Mouse (Mus musculus): ENCODE data around the gene Ebf1.

The Ebf1 gene

DNA sequence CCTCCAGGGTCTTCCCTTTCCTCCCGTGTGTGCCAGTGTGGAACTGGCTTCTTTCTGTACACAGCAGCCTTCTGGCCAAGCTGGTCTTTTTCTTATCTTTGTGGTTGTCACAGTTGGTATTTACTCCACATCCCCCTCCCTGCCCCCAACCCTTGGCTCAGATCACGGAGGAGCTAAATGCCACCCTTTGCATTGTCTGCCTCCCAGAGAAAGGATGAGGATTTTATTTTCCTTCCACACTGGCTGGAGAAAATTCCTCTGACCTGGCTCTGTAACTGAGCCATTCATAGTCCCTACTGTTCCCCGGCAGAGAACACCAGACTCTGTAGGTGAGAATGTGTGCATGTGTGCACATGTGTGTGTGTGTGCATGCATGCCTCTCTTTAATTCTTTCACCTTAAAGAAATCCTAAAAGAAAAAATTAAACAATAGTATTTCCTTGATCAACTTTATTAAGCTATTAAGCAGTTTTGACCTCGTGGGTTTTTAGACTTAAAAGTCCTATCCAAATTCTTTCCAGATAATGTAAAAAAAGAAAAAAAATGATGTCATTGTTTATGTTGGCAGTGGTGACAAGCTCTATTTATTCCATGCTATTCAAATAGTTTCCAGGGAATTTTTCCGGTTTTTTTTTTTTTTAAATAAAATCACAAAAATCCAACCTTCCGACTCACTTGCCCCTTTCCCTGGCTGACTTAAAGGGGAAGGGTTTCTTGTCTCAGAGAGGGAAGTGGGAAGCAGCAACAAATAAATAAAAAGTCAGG lies 123.3 kb downstream of the Ebf1 start:
- DNase-seq (ENCODE audit: low spot score in 2 of 2) = no peak

- no peak for DNase-seq (ENCODE audit: low spot score in 2 of 2)
These were observed 124.0 kb downstream of the Ebf1 start for GRCm38 (mm10) chr11:44741042-44741491.

GRCm38 (mm10) chr11:44744446-44744845 lies 127.3 kb downstream of the Ebf1 start:
- no peak for DNase-seq (ENCODE audit: low spot score in 2 of 2)

DNA sequence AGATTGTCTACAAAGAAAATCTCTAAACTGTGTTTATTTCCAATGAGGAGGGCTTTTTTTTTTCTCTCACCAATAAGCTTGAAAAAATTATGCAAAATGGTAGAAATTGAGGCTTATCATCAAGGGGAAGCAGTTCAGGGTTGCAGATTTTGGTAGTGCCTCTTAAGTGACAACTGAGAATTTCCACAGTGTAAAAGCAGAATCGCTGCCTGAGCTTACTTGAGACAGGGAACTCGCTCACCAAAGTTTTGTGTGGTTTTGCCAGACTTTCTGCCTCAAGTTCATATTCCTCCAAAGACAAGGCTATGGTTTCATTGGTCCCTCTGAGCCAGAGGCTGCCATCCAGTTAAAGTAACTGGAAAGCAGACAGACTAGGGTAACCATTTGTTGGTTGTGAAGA lies 128.8 kb downstream of the Ebf1 start:
- no peak for DNase-seq (ENCODE audit: low spot score in 2 of 2)

DNA sequence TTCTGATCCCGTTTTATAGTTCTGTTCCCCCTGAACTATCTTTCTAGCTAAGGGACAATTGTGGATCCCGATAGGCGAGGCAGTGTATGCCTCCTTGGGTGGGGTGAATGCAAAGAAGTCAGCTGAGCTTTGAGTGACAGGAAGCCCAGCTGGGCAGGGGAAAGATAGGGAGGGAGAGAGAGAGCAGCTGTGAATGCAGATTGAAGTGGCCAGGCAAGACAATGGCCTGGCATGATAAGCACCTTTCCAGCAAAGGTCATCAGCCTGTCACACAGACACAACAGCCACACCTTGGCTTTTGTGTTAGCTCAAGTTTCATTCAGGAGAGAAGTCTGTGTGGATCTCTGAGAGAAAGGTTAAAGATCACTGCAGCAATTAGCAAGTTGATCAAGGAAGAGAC lies 129.6 kb downstream of the Ebf1 start:
- DNase-seq (ENCODE audit: low spot score in 2 of 2) = no peak

- no peak for DNase-seq (ENCODE audit: low spot score in 2 of 2)
These were observed 132.2 kb downstream of the Ebf1 start for GRCm38 (mm10) chr11:44749309-44749708.

- DNase-seq (ENCODE audit: low spot score in 2 of 2) = no peak
These were observed 137.2 kb downstream of the Ebf1 start for GRCm38 (mm10) chr11:44754336-44754735.

DNA sequence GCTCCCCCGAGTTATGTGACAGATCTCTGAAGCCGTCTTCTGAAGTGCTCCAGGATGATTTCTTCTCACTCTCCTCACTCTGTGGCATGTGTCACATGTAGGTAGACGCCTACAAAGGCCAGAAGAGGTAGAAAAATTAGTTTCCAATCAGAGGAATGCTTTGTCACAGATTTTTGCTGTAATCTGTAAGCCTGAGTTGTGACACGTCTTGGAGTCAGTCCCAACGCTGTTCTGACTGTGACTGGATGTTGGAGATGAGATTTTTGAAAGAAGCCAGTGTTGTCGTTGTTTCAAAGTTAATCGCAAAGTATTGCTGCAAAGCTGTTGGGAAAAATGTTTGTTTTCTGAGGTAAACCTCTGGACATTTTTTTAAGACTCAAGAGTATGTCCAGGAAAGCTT lies 139.2 kb downstream of the Ebf1 start:
- no peak for DNase-seq (ENCODE audit: low spot score in 2 of 2)

GRCm38 (mm10) chr11:44758857-44759256 lies 141.7 kb downstream of the Ebf1 start:
- no peak for DNase-seq (ENCODE audit: low spot score in 2 of 2)

DNA sequence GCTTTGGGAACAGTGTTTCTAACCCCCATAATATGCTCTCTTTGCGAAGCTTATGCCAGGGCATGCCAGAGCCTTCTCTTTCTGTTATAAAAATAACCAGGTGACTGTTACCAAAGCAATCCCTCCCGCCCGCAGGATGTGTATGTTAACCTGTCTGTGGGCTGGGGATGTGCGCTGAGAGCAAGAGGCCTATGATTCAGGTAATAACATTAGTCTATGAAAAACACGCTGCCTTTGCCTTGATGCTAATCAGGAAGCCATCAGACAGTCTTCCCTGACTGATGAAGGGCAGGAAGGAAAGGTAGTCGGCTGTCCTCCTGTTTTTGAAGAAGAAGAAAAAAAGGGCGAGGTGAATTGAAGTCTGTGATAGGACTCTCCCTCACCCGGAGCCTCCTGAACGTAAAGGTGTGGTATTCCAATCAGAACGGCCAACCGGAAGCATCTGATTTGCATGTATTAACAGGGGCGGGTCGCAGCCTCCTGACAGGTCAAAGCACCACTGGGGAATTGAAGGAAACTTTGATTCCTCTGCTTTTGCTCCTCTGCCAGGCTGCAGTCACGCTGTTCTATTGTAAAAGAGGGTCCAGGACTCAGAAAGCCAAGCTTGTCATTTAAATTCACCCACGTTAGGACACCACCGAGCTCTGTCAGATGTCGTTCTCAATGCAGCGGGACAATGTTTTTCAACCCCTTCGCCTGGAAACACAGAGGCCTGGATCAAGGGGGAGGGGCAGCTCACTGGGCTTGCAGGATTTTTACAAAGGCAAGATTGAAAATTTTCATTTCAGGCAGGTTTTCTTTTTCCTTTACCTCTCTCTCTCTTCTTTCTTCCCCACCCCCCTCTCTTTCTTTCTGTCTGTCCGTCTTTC lies 144.2 kb downstream of the Ebf1 start:
- DNase-seq (ENCODE audit: low spot score in 2 of 2) = no peak

- DNase-seq (ENCODE audit: low spot score in 2 of 2) = no peak
These were observed 147.1 kb downstream of the Ebf1 start for GRCm38 (mm10) chr11:44763992-44764835.

DNA sequence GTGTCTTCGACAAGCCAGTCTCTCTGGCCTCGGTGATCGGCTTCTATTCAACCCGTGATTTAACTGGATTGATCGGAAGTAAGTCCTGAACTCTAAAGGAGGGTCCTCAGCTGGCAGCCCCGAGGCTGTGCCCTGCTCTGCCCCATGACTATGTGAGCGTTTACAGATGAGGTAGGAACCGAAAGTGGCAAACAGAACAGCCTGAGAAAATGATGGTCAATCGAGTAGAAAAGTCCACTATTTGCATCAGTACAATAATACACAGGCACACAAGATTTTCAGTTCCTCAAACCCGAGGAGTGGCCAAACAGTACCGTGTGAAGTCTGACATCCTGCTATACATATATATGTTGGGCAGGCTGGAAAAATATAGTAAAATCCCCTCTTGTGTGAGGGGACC lies 147.9 kb downstream of the Ebf1 start:
- no peak for DNase-seq (ENCODE audit: low spot score in 2 of 2)

DNA sequence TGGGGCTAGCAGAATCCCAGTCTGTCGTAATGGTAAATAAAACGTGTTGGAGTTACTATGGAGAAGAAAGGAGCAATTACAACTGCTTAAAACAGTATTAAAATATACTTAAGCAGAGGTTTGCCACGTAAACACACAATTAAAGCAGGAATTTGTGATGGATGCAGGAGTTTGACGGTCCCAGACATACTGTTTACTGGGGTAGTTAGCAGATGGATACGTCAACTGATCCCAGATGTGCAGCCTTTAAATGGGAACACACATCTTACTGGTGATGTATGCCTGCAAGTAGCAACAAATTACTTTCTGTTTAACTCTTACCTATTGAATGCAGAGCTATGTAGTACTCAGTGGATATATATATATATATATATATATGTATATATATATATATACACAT lies 149.1 kb downstream of the Ebf1 start:
- DNase-seq (ENCODE audit: low spot score in 2 of 2) = no peak

DNA sequence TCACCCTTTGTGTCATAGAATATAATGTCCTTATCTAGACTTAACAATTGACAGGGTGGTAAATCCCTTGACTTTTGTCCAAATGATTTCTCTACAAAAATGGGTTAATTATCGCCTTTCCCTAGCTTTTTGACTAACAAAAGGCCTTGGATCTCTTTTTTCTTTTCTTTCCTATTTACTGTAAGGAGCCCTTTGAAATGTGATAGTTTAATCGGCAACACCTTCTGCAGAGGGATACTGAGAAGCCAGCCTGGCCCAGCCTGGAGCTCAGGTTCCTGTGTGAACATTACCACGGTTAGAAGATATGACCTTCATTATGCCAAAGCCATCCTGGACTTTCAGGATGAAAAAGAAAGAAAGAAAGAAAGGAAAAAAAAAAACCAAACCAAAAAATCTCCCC lies 150.2 kb downstream of the Ebf1 start:
- DNase-seq (ENCODE audit: low spot score in 2 of 2) = no peak

- no peak for DNase-seq (ENCODE audit: low spot score in 2 of 2)
These were observed 151.2 kb downstream of the Ebf1 start for GRCm38 (mm10) chr11:44768346-44768745.

DNA sequence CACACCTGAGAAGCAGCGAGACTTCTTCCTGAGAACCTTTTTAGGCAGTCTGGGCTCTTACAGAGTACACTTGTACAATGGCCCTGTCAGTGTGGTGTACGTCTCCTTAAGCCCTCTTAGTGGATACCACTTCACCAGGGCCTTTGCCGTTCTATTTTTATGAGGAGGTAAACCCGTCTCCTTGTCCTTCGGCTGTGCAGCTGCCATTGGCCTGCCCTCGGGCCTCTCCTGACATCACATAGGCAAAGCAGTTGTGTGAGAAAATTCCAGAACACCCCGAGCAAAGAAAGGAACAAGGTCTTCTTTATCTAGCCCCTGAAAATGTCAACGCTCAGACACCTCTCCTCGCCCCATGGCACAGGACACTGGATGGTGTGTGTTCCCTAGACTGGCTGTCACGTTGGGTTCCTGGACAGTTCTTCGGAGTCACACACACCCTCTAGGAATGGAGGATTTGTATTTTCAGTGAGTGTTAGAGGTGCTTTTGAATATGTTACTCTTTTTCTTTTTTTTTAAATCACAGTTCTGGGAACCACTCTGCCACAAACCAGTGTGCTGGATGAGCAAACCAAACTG lies 154.0 kb downstream of the Ebf1 start:
- no peak for DNase-seq (ENCODE audit: low spot score in 2 of 2)

GRCm38 (mm10) chr11:44774411-44774810 lies 157.3 kb downstream of the Ebf1 start:
- no peak for DNase-seq (ENCODE audit: low spot score in 2 of 2)

- no peak for DNase-seq (ENCODE audit: low spot score in 2 of 2)
These were observed 158.4 kb downstream of the Ebf1 start for GRCm38 (mm10) chr11:44775549-44775948.

DNA sequence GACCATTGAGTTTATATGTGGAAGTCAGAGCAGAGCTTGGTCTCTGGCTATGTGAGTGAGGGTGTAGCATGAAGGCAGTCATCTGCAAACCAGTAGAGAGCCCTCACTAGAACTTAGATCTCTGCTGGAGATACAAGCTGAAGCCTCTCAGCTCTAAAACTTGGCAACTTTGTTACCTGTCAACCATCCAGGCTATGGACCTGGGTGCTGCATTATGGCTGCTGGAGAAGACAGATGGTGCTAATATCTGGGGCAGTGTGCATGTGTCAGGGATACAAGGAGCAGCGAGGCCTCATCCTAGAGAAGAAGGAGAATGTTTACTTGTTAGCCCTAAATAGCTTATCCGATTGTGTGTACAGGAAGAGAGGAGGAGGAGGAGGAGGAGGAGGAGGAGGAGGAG lies 159.4 kb downstream of the Ebf1 start:
- no peak for DNase-seq (ENCODE audit: low spot score in 2 of 2)

GRCm38 (mm10) chr11:44777331-44778310 lies 160.5 kb downstream of the Ebf1 start:
- no peak for DNase-seq (ENCODE audit: low spot score in 2 of 2)

- no peak for DNase-seq (ENCODE audit: low spot score in 2 of 2)
These were observed 161.9 kb downstream of the Ebf1 start for GRCm38 (mm10) chr11:44779030-44779429.

Data from urinary bladder, postnatal 4 days (tissue).